Mouse (Mus musculus) kidney, adult 2 months (tissue): Measurements from ENCODE around the gene Fam114a1.

Experiments
- CTCF ChIP-seq: fragments of 200-500 bp; conservative IDR thresholded peaks from 2 replicates; pipeline ENCODE4 v1.5.1; 2011; ENCODE audit warnings: low read depth, mild to moderate bottlenecking, control low read depth, low read length, moderate library complexity, mixed read lengths; ENCODE audit not compliant: insufficient read depth, insufficient read length
- POLR2A ChIP-seq: fragments of 200-500 bp; IDR thresholded peaks from one replicate; pipeline ENCODE4 v1.6.1; 2011; ENCODE audit warnings: low read depth, low read length, control low read depth

GRCm38 (mm10) chr5:65089707-65090106 lies 119.8 kb downstream of the Fam114a1 start:
- TF ChIP-seq CTCF (no peak), POLR2A (no peak)
